Mouse (Mus musculus) intestine, embryonic 15.5 days (tissue): ENCODE data around the gene Entpd1. TPM values are rescaled to one million over a fixed set of nuclear protein-coding genes. Genes with fewer than 3 reads are reported as not detected.

Experiments
- polyA plus RNA-seq: library from polyadenylated mRNA; unstranded; fragments of >200 nt; fragmentation: Nextera tagmentation; extraction: Ambion mirVana; gene quantifications from 2 replicates; pipeline ENCODE4 v1.2.1, GENCODE M21; 2015

Entpd1 gene
- polyA plus RNA-seq, 1 experiment from 2014 or later: 7.8 TPM

Other genes with a start within 250 kb of the Entpd1 start
- 72.1 and 76.3 TPM in 2 replicates for gene Sorbs1, start 98.6 kb upstream of the Entpd1 start, polyA plus RNA-seq
- 211 and 228 TPM in 2 replicates for gene Aldh18a1, start 23.9 kb upstream of the Entpd1 start, polyA plus RNA-seq
- gene Tctn3, start 133 bp upstream of the Entpd1 start, polyA plus RNA-seq: 9.8 and 10.5 TPM in 2 replicates
- 0.06 TPM in 1 of 2 replicates, not detected in the other for gene Cc2d2b, start 136.4 kb downstream of the Entpd1 start, polyA plus RNA-seq
- 9.1 and 9.8 TPM in 2 replicates for gene Ccnj, start 218.9 kb downstream of the Entpd1 start, polyA plus RNA-seq